Mouse (Mus musculus): Measurements from ENCODE around the gene Rasl10a. TPM values are rescaled to one million over a fixed set of nuclear protein-coding genes. Genes with fewer than 3 reads are reported as not detected.
A peak's percentile ranks its signal among the peaks of the same experiment; 100 is the strongest.

Gene Rasl10a
- total RNA-seq, 2 experiments from 2014 or later = 87.7 to 95.3 TPM

GRCm38 (mm10) chr11:5098736-5099542 lies 41.0 kb downstream of the Rasl10a start, which contains the start of the genes Rhbdd3 and Ewsr1:
TSS of gene Rhbdd3 (plus strand) at chr11:5098926.
TSS of gene Ewsr1 (minus strand) at chr11:5099266.
- DNase-seq (ENCODE audit: low spot score in 2 of 2) = peak; percentile 93 to 98
- no peak for TF ChIP-seq CTCF (conservative IDR thresholded peaks at IDR 0.05)
- Histone ChIP-seq H3K27ac (peak within 1 kb of the TSS; percentile 100), H3K4me3 (peak within 1 kb of the TSS; percentile 94)

GRCm38 (mm10) chr11:5099576-5100183 lies 41.8 kb downstream of the Rasl10a start:
- peak overlapping the region; percentile 94 for H3K4me3 ChIP-seq
- peak; percentile 72 to 79 for DNase-seq (ENCODE audit: low spot score in 2 of 2)
- no peak for TF ChIP-seq CTCF (conservative IDR thresholded peaks at IDR 0.05)
- H3K27ac ChIP-seq = peak overlapping the region; percentile 100

GRCm38 (mm10) chr11:5100283-5100682 lies 42.4 kb downstream of the Rasl10a start:
- Histone ChIP-seq H3K4me3 (peak overlapping the region; percentile 94), H3K27ac (peak overlapping the region; percentile 100)
- TF ChIP-seq CTCF (conservative IDR thresholded peaks at IDR 0.05) = peak; percentile 36
- DNase-seq (ENCODE audit: low spot score in 2 of 2) = no peak

- DNase-seq (ENCODE audit: low spot score in 2 of 2) = no peak
- H3K27ac ChIP-seq = peak overlapping the region; percentile 32; the same call in 1 of the 2 replicates
- no peak for TF ChIP-seq CTCF (conservative IDR thresholded peaks at IDR 0.05)
- no peak overlapping the region; the same call in 1 of the 2 replicates for H3K4me3 ChIP-seq
Measured at GRCm38 (mm10) chr11:5100801-5101200, 42.9 kb downstream of the Rasl10a start.

- no peak overlapping the region for H3K4me3 ChIP-seq
- H3K27ac ChIP-seq = no peak overlapping the region
- TF ChIP-seq CTCF (conservative IDR thresholded peaks at IDR 0.05) = no peak
- DNase-seq (ENCODE audit: low spot score in 2 of 2) = no peak
Measured at GRCm38 (mm10) chr11:5101641-5102040, 43.7 kb downstream of the Rasl10a start.

GRCm38 (mm10) chr11:5102384-5102783 lies 44.5 kb downstream of the Rasl10a start:
- H3K27ac ChIP-seq = no peak overlapping the region
- no peak for DNase-seq (ENCODE audit: low spot score in 2 of 2)
- no peak for TF ChIP-seq CTCF (conservative IDR thresholded peaks at IDR 0.05)
- no peak overlapping the region for H3K4me3 ChIP-seq

- Histone ChIP-seq H3K4me3 (no peak overlapping the region), H3K27ac (no peak overlapping the region)
- DNase-seq (ENCODE audit: low spot score in 2 of 2) = no peak
- TF ChIP-seq CTCF (conservative IDR thresholded peaks at IDR 0.05) = no peak
Measured at GRCm38 (mm10) chr11:5103986-5104509, 46.1 kb downstream of the Rasl10a start.

GRCm38 (mm10) chr11:5109441-5109840 lies 51.5 kb downstream of the Rasl10a start:
- TF ChIP-seq CTCF (conservative IDR thresholded peaks at IDR 0.05) = no peak
- no peak for DNase-seq (ENCODE audit: low spot score in 2 of 2)
- H3K27ac ChIP-seq = no peak overlapping the region
- no peak overlapping the region for H3K4me3 ChIP-seq

Small RNAs within 50 kb of the gene (microRNA-seq; reads per million reads assigned to microRNA genes)
- gene Gm47296 = 0 reads per million in 2 experiments

Other genes starting within 250 kb of the Rasl10a start
- 100 to 1,000 TPM in 1 of 2 experiments, 10 to 100 TPM in 1; 91.2 to 102 TPM for gene Nf2, start 208.6 kb upstream of the Rasl10a start, total RNA-seq (2021)
- 10 to 100 TPM; 91.7 to 96.6 TPM for gene Nipsnap1, start 184.2 kb upstream of the Rasl10a start, total RNA-seq (2021)
- 10 to 100 TPM; 37.0 to 41.2 TPM for gene Thoc5, start 162.8 kb upstream of the Rasl10a start, total RNA-seq (2021)
- gene Nefh, start 110.1 kb upstream of the Rasl10a start, total RNA-seq (2021) = 10 to 100 TPM; 37.2 to 38.0 TPM
- 100 to 1,000 TPM; 144 to 147 TPM for gene Ap1b1, start 71.3 kb upstream of the Rasl10a start, total RNA-seq (2021)
- 10 to 100 TPM; 93.6 to 97.7 TPM for gene Gas2l1, start 7.2 kb downstream of the Rasl10a start, total RNA-seq (2021)
- gene Rhbdd3, start 40.8 kb downstream of the Rasl10a start, total RNA-seq (2021) = 10 to 100 TPM; 19.7 to 19.8 TPM
- gene Ewsr1, start 41.1 kb downstream of the Rasl10a start, total RNA-seq (2021) = 100 to 1,000 TPM; 333 to 394 TPM
- 1 to 10 TPM; 4.2 to 4.9 TPM for gene Emid1, start 94.1 kb downstream of the Rasl10a start, total RNA-seq (2021)
- 10 to 100 TPM; 14.7 to 14.8 TPM for gene Kremen1, start 203.4 kb downstream of the Rasl10a start, total RNA-seq (2021)

Measured in layer of hippocampus, adult 2 months (tissue).